Mouse (Mus musculus) forebrain, embryonic 11.5 days (tissue): ENCODE results near the gene Olfr1178. TPM values are rescaled to one million over a fixed set of nuclear protein-coding genes. Genes with fewer than 3 reads are reported as not detected.

Source experiments
- polyA plus RNA-seq: library from polyadenylated mRNA; unstranded; fragments of >200 nt; fragmentation: Nextera tagmentation; extraction: Ambion mirVana; gene quantifications from 2 replicates; pipeline ENCODE4 v1.2.1, GENCODE M21; 2014

Olfr1178 gene
- polyA plus RNA-seq, 1 experiment from 2014 or later: not detected

Other genes starting within 250 kb of the Olfr1178 start
- gene Olfr1167, start 231.9 kb upstream of the Olfr1178 start, polyA plus RNA-seq: not detected in 2 replicates
- gene Olfr1168, start 205.2 kb upstream of the Olfr1178 start, polyA plus RNA-seq: not detected in 2 replicates
- not detected in 2 replicates for gene Olfr1170, start 158.7 kb upstream of the Olfr1178 start, polyA plus RNA-seq
- not detected in 2 replicates for gene Olfr1173, start 107.2 kb upstream of the Olfr1178 start, polyA plus RNA-seq
- gene Olfr1174-ps, start 71.9 kb upstream of the Olfr1178 start, polyA plus RNA-seq: not detected in 2 replicates
- not detected in 2 replicates for gene Olfr1175-ps, start 59.8 kb upstream of the Olfr1178 start, polyA plus RNA-seq
- not detected in 2 replicates for gene Olfr1176, start 50.3 kb upstream of the Olfr1178 start, polyA plus RNA-seq
- not detected in 2 replicates for gene Olfr1177-ps, start 40.6 kb upstream of the Olfr1178 start, polyA plus RNA-seq
- gene Olfr1179, start 19.4 kb downstream of the Olfr1178 start, polyA plus RNA-seq: not detected in 2 replicates
- not detected in 2 replicates for gene Olfr1180, start 32.1 kb downstream of the Olfr1178 start, polyA plus RNA-seq
- gene Olfr1181, start 39.1 kb downstream of the Olfr1178 start, polyA plus RNA-seq: not detected in 2 replicates
- not detected in 2 replicates for gene Gm13757, start 62.1 kb downstream of the Olfr1178 start, polyA plus RNA-seq
- not detected in 2 replicates for gene Olfr1183, start 67.8 kb downstream of the Olfr1178 start, polyA plus RNA-seq
- gene Olfr1184, start 96.5 kb downstream of the Olfr1178 start, polyA plus RNA-seq: not detected in 2 replicates
- not detected in 2 replicates for gene Olfr1185-ps1, start 106.3 kb downstream of the Olfr1178 start, polyA plus RNA-seq
- not detected in 2 replicates for gene Olfr1186, start 131.5 kb downstream of the Olfr1178 start, polyA plus RNA-seq
- not detected in 2 replicates for gene Olfr1188, start 169.9 kb downstream of the Olfr1178 start, polyA plus RNA-seq
- not detected in 2 replicates for gene Olfr1189, start 199.4 kb downstream of the Olfr1178 start, polyA plus RNA-seq